Mouse (Mus musculus) liver, embryonic 11.5 days (tissue): ENCODE measurements around the gene Ccdc28b. TPM values are rescaled to one million over a fixed set of nuclear protein-coding genes. Genes with fewer than 3 reads are reported as not detected.
A peak's percentile ranks its signal among the peaks of the same experiment; 100 is the strongest.

Source experiments
- ATAC-seq: fragments of 200-750 bp; cut with Nextera tagmentation; replicated peaks from 2 replicates; pipeline ENCODE4 v1.8.0; 2017; ENCODE audit warnings: moderate number of reproducible peaks, mild to moderate bottlenecking, moderate TSS enrichment, moderate library complexity; ENCODE audit not compliant: low FRiP score
- DNase-seq: peaks from one replicate; pipeline ENCODE4 v3.0.0-alpha.2; 2017; ENCODE audit warnings: low spot score
- H3K27ac ChIP-seq: fragments of 300-500 bp; sonication (generic); 2 replicates; pipeline ENCODE4 v1.5.1; 2014; ENCODE audit warnings: mild to moderate bottlenecking, low read depth, low read length, control low read depth
- H3K27me3 ChIP-seq: fragments of 300-500 bp; sonication (generic); replicated peaks from 2 replicates; pipeline ENCODE4 v1.6.1; 2014; ENCODE audit warnings: low read length, mixed read lengths; ENCODE audit not compliant: control insufficient read depth, insufficient read depth
- H3K36me3 ChIP-seq: fragments of 300-500 bp; sonication (generic); 2 replicates; pipeline ENCODE4 v1.6.1; 2014; ENCODE audit warnings: mild to moderate bottlenecking, low read length, moderate library complexity, mixed read lengths; ENCODE audit not compliant: control insufficient read depth, insufficient read depth
- H3K4me1 ChIP-seq: fragments of 300-500 bp; sonication (generic); replicated peaks from 2 replicates; pipeline ENCODE4 v1.6.1; 2014; ENCODE audit warnings: low read length, mixed read lengths; ENCODE audit not compliant: control insufficient read depth, insufficient read depth
- H3K4me2 ChIP-seq: fragments of 300-500 bp; sonication (generic); 2 replicates; pipeline ENCODE4 v1.6.1; 2014; ENCODE audit warnings: mild to moderate bottlenecking, control low read depth, moderate library complexity
- H3K4me3 ChIP-seq: fragments of 300-500 bp; sonication (generic); 2 replicates; pipeline ENCODE4 v1.5.1; 2014; ENCODE audit warnings: low read depth, low read length, control low read depth
- H3K9ac ChIP-seq: fragments of 300-500 bp; sonication (generic); 2 replicates; pipeline ENCODE4 v1.6.1; 2014; ENCODE audit warnings: low read depth, low read length, control low read depth
- H3K9me3 ChIP-seq: fragments of 300-500 bp; sonication (generic); 2 replicates; pipeline ENCODE4 v1.6.1; 2016; ENCODE audit warnings: low read length, inconsistent platforms, mixed read lengths; ENCODE audit not compliant: control insufficient read depth
- WGBS: fragments of 180-500 bp; shearing (Covaris S2); extraction: QIAGEN DNeasy Blood & Tissue Kit; methylation state at CpG from one replicate; pipeline ENCODE4 v1.1.7; 2014; 5-methylcytosine and 5-hydroxymethylcytosine counted together
- polyA plus RNA-seq: library from polyadenylated mRNA; unstranded; fragments of >200 nt; fragmentation: Nextera tagmentation; extraction: Ambion mirVana; gene quantifications from 2 replicates; pipeline ENCODE4 v1.2.1, GENCODE M21; 2014

Gene Ccdc28b
- polyA plus RNA-seq, 1 experiment from 2014 or later = 33.1 TPM

DNA sequence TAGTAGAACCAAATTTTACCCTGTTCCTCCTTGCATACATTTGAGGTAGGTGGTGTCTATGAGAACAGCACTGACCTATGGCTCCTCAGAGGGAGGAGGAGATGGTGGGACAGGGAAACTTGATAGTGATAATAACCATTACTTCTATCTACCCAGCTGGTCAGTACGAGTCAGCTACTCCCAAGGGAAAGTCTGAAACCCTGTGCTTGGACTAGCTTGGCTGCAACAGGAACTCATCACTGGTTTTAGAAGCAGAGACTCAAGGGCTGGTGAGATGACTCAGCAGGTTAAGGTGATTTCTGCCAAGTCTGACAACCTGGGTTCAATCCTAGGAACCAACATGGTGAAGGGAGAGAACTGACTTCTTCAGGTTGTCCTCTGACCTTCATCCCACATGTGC is 24.9 kb upstream of the Ccdc28b start:
- Histone ChIP-seq H3K4me3 (no peak overlapping the region), H3K27ac (no peak overlapping the region), H3K9me3 (no peaks in the 10 kb centered on the region), H3K4me1 (no peaks in the 10 kb centered on the region), H3K27me3 (no peaks in the 10 kb centered on the region), H3K36me3 (peaks cover 55% of the 10 kb centered on the region), H3K4me2 (no peak overlapping the region), H3K9ac (no peak overlapping the region)
- no peak for DNase-seq
- 67% methylated on average over 1 of the region's 1 CpGs for WGBS
- ATAC-seq = no peak

DNA sequence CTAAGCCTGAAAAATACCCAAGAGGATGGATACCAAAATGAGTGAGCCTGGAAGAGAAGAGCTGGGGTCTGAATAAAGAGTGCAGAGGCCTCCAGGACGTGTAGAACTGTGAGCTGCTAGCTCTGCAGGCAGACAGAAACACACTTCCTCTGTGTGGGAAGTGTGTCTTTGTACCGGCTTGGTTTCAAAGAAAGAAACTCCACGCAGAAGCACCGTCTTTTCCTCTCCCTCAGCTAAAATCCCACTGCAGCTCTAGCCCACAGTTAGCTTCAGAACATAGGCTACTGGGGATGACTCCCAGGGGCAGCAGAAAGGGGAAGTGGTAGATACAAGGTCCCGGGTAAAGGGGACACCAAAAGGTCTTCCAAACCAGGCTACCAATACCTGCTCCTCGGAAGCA is 21.5 kb upstream of the Ccdc28b start:
- no peak overlapping the region for H3K4me3 ChIP-seq
- 74% methylated on average over 6 of the region's 6 CpGs for WGBS
- 0 out of 2 replicates have a peak, but pooled peaks cover 5% of the 10 kb centered on the region for H3K4me1 ChIP-seq
- H3K9ac ChIP-seq = no peak overlapping the region
- DNase-seq (no peak), ATAC-seq (no peak)
- H3K27ac ChIP-seq = no peak overlapping the region
- H3K27me3 ChIP-seq = no peaks in the 10 kb centered on the region
- H3K9me3 ChIP-seq = no peaks in the 10 kb centered on the region
- peaks cover 33% of the 10 kb centered on the region for H3K36me3 ChIP-seq
- no peak overlapping the region for H3K4me2 ChIP-seq

DNA sequence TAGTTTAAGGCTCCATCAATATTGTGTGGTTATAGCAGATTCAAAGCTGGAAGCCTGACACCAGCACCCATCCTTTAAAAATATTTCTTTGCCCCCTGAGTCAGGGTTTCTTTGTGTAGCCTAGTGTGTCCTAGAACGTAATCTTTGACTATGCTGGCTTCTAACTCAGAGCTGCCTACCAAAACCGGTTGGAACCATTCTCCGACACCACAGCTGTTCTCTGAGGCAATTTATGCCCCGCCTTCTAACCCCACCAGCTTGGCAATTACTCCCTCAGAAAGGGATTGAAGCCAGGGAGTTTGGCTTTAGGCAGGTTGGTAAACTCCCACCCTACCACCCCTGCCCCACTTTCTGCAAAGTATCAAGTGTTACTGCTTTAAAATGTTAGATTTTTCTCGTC is 18.0 kb upstream of the Ccdc28b start:
- H3K9ac ChIP-seq = peak overlapping the region; percentile 44
- peak overlapping the region; percentile 91 for H3K4me2 ChIP-seq
- H3K4me3 ChIP-seq = peak overlapping the region; percentile 23; the same call in 1 of the 2 replicates
- H3K4me1 ChIP-seq = peaks cover 16% of the 10 kb centered on the region
- H3K27me3 ChIP-seq = no peaks in the 10 kb centered on the region
- H3K36me3 ChIP-seq = peaks cover 33% of the 10 kb centered on the region
- H3K27ac ChIP-seq = peak overlapping the region; percentile 26; the same call in 1 of the 2 replicates
- WGBS = 60% methylated on average over 5 of the region's 5 CpGs
- DNase-seq (no peak), ATAC-seq (no peak)
- no peaks in the 10 kb centered on the region for H3K9me3 ChIP-seq

DNA sequence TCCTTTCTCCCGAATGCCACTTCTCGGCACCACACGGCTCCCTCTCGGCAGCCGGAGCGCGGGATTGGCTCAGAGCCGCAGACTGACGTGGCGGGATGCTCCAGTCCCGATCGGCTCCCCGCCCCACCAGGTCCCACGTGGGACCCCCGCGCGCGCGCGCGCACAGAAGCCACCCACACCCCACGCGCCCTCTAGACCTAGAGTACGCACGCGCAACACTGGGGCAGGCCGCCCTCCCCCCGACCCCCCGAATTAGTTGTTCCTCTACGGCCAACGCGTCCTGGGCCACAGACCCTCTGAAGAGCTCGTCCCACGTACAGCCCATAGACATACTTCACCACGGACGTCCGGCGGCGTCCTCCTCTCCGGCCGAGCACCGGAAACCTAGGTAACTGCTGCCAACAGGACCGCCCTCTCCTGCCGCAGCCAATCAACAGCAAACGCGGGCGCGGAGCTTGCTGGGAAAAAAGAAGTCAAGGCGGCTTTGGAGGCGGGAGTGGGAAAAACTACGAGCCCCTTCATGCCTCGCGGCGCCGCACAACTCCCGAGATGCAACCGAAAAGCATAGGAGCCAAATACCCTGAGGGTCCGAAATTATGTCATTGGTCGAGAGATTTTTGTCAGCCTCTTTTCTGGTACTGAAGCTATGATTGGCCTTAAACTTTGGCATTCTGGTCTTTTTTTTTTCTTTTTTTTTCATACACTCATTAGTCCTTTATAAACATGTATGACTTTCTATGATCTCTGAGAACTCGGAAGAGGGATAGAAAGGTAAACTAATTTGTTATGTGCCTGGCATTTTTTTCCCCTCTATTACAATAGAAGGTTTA is 17.1 kb upstream of the Ccdc28b start, which contains the start of gene Txlna:
TSS of gene Txlna (minus strand) at position 428 of the 830 bp plus-strand sequence.
- Histone ChIP-seq H3K27me3 (no peaks in the 10 kb centered on the region), H3K4me3 (peak within 1 kb of the TSS; percentile 72), H3K4me2 (peak within 1 kb of the TSS; percentile 91), H3K9ac (peak within 1 kb of the TSS; percentile 75), H3K36me3 (peaks cover 35% of the 10 kb centered on the region), H3K27ac (peak within 1 kb of the TSS; percentile 82), H3K4me1 (peaks cover 16% of the 10 kb centered on the region), H3K9me3 (no peaks in the 10 kb centered on the region)
- WGBS = 1% methylated on average over 60 of the region's 60 CpGs
- DNase-seq = peak; percentile 96
- peak; percentile 92 for ATAC-seq

DNA sequence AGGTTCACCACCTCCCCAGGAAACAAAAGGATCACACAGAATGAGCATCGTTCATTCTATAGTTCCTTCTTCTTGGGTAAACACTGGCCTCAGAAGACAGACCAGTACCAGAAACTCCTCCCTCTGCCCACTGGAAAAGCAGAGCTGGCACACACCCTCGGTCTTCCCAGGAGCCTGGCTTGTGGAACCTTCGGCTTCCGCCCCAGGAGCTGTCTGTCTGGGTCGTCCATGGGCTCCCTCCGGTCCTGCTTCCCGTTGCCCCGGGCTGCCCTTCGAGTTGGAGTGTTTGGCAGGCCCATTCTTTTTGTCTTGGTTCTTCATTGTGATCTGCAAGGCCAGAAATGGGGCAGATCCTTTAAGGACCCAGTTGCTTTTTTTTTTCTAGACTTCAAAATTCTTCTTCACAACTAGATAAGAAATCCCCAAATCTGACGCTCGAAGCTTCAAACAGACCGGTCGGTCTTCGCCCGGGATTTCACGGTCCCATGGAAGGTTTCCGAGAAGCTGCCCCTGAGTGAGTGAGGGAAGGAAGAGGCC is 16.4 kb upstream of the Ccdc28b start:
- H3K9me3 ChIP-seq = no peaks in the 10 kb centered on the region
- peaks cover 16% of the 10 kb centered on the region for H3K4me1 ChIP-seq
- H3K27ac ChIP-seq = peak overlapping the region; percentile 82
- WGBS = 7% methylated on average over 17 of the region's 17 CpGs
- H3K4me3 ChIP-seq = peak overlapping the region; percentile 72
- no peak for ATAC-seq
- H3K36me3 ChIP-seq = peaks cover 35% of the 10 kb centered on the region
- peak; percentile 49 for DNase-seq
- H3K4me2 ChIP-seq = peak overlapping the region; percentile 91
- H3K27me3 ChIP-seq = no peaks in the 10 kb centered on the region
- H3K9ac ChIP-seq = peak overlapping the region; percentile 75

DNA sequence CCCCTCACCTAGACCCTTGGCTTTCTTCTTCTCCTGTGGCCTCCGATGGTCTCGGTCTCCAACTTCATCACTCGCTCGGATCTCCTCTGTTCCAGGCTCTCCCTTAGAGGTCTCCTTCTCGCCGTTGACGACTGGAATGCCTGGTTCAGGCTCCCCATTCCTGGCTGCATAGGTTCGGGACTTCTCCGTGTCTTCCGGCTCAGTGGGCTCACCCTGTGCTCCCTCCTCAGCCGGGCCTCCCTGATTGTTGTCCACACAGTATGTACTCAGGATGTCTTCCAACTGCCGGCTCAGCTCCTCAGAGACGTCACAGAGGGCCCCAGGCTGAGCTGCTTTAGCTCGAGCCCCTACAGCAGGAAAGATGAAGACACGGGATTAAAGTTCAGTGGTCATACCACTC is 15.5 kb upstream of the Ccdc28b start:
- DNase-seq = no peak
- Histone ChIP-seq H3K27ac (peak overlapping the region; percentile 82; the same call in 1 of the 2 replicates), H3K9me3 (no peaks in the 10 kb centered on the region), H3K27me3 (no peaks in the 10 kb centered on the region), H3K4me1 (peaks cover 20% of the 10 kb centered on the region), H3K4me2 (peak overlapping the region; percentile 91), H3K36me3 (peaks cover 39% of the 10 kb centered on the region), H3K4me3 (peak overlapping the region; percentile 72), H3K9ac (peak overlapping the region; percentile 75)
- ATAC-seq = no peak
- 89% methylated on average over 15 of the region's 15 CpGs for WGBS

DNA sequence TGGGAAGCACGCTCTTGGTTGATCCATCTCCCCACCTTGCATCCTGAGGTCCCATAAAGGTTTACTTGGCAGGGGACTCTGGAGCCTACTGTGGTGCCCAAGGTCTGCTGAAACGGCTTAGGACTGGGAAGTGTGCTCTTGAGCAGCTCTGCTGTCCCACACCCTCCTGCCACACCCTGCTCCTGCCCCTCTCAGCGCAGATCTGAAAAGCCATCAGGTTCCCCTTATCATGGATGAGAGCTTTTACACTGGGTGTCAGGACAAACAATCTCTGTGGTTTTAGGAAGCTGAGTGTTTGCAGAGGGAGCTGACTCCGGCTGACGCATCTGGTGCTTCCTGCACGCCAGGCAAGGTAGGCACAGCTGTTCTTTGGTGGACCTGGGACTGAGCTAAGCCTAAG is 10.1 kb upstream of the Ccdc28b start:
- 69% methylated on average over 6 of the region's 6 CpGs for WGBS

DNA sequence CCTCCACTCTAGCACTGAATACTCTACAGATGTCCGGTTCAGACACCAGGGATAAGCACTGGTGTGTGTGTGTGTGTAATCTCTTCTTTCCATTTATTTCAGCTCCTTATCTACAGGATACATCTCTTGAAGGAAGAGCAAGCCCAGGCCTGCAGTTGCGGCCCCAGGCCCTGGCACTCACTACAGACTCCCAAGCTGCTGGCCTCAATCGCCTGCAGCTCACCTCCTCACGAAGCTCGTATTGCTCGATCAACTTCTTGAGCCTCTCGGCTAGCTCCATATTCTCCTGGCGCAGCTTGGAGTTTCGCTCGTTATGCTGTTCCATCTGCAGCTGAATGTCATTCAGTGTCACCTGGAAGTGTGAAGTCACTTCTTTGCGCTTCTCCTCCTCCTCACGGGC is 8.1 kb upstream of the Ccdc28b start:
- Histone ChIP-seq H3K4me3 (no peak overlapping the region), H3K4me1 (peaks cover 10% of the 10 kb centered on the region), H3K9me3 (no peaks in the 10 kb centered on the region), H3K27me3 (no peaks in the 10 kb centered on the region), H3K27ac (no peak overlapping the region), H3K9ac (no peak overlapping the region), H3K36me3 (peaks cover 80% of the 10 kb centered on the region), H3K4me2 (no peak overlapping the region)
- DNase-seq (no peak), ATAC-seq (no peak)
- WGBS = 92% methylated on average over 12 of the region's 12 CpGs

More for the DNA sequence above, 10.1 kb upstream of the Ccdc28b start:
- Histone ChIP-seq H3K36me3 (peaks cover 77% of the 10 kb centered on the region), H3K4me3 (no peak overlapping the region), H3K27me3 (no peaks in the 10 kb centered on the region), H3K4me2 (no peak overlapping the region; the same call in 1 of the 2 replicates), H3K4me1 (peaks cover 14% of the 10 kb centered on the region), H3K27ac (no peak overlapping the region), H3K9me3 (no peaks in the 10 kb centered on the region), H3K9ac (no peak overlapping the region)
- ATAC-seq (peak; percentile 70), DNase-seq (no peak)
